Mouse (Mus musculus): ENCODE data around the gene Ptprcap.
"Not testable (repeated sequence)": the region's sequence is repeated elsewhere in the genome, so short reads cannot be mapped to it uniquely, and the experiment has no call there.

Ptprcap gene

DNA sequence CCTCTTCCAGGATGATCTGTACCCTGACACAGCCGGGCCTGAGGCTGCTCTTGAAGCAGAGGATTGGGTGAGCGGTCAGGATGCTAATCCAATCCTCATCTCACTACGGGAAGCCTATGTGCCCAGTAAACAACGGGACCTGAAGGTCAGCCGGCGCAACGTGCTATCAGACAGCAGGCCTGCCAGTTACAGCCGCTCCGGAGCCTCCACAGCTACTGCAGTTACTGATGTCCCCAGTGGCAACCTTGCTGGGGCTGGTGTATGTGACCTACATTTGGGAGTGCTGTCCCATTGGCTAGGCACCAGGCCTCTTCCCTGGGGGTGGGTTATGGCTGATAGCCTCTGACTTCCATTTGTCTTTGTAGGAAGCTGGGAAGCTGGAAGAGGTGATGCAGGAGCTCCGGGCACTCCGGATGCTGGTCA is at the start of gene Ptprcap:
TSS of gene Ptprcap (plus strand) at position 373 of the 423 bp plus-strand sequence.
- DNase-seq, result peak; percentile 67

DNA sequence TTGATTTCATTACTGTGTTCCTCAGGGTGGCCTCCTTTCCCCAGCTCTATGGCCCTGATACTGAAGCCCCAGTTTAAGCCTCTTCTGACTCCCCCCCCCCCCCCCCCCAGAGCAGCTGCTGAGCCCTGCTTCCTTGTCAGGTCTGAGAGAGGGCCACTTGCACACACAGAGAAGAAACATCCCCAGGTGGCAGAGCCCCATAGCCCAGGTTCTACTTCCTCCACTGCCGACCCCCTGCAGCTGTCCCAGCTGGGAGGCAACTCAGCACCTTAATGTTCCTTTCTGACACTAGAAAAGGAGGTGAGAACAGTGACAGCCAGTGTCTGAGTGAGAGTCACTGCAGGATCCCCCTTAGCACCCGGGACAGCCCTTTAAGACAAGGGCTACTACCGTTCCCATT is 49.6 kb upstream of the Ptprcap start:
- DNase-seq, result no peak

DNA sequence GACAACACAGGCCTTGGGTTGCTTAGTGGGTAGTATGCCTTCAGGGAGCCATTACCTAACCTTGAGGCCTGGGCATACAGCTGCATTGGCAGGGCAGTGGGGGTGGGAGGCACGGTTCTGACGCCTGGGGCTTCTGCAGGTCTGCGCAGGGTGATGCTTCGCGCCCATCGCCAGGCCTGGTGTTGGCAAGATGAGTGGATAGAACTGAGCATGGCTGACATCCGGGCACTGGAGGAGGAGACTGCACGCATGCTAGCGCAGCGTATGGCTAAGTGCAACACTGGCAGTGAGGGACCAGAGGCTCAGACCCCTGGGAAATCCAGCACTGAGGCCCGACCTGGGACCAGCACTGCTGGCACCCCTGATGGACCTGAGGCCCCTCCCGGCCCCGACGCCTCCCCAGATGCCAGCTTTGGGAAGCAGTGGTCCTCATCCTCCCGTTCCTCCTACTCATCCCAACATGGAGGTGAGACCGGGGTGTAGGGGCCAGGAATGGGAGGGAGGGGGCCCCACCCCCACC is 48.7 kb upstream of the Ptprcap start:
- no peak for DNase-seq

DNA sequence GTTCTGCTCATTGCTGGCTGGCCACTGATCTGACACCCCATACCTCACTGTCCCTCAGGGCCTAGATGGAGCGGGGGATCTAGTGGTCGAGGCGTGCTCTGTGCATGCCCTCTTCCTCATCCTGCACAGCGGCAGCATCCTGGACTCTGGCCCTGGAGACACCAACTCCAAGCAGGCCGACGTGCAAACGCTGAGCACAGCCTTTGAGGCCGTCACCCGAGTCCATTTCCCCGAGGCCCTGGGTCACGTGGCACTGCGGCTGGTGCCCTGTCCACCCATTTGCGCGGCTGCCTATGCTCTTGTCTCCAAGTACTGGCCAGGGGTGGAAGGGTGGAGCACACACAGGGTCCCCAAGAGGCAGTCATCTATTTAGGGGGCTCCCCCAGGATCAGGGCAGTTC is 46.8 kb upstream of the Ptprcap start:
- no peak for DNase-seq

DNA sequence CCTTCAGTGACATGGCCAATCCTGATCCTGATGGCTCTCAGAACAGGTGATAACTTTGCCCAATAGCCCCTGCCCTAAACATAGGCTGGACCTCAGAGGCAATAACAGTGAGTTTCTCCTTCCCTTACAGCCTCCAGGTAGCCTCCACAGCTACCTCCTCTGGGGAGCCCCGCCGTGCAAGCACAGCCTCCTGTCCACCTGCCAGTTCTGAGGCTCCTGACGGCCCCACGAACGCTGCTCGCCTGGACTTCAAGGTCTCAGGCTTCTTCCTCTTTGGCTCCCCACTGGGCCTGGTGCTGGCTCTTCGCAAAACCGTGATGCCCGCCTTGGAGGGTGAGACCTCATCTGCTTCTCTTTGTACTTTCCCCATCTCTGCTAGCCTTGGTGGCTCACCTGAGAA is 44.9 kb upstream of the Ptprcap start:
- DNase-seq, result no peak

DNA sequence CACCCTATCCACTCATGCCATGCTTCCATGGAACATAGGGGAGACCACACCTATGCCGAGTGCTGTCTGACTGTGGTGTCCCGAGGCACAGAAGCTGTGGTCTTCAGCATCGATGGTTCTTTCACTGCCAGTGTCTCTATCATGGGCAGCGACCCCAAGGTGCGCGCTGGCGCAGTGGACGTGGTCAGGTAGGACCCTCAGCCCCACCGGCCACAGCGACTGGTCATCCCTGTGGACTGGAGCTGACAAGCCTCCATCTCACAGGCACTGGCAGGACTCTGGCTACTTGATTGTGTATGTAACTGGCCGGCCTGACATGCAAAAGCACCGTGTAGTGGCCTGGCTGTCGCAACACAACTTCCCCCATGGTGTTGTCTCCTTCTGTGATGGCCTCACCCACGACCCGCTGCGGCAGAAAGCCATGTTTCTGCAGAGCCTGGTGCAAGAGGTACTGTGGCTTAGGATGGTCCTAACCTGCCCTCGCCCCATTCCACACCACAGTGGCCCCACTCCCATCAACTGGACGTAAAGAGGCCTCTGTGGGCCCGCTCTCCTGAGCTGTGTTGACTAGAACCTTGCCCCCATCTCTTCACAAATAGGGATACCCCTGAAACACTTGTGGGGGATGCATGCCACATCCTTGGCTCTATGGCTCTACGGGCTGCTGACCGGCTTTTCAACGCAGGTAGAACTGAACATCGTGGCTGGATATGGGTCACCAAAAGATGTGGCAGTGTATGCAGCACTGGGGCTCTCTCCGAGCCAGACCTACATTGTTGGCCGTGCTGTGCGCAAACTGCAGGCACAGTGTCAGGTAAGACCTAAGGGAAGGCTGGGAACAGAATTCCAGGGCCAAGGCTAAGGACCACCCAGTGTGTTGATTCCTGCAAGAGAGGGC is 41.1 kb upstream of the Ptprcap start:
- no peak for DNase-seq

DNA sequence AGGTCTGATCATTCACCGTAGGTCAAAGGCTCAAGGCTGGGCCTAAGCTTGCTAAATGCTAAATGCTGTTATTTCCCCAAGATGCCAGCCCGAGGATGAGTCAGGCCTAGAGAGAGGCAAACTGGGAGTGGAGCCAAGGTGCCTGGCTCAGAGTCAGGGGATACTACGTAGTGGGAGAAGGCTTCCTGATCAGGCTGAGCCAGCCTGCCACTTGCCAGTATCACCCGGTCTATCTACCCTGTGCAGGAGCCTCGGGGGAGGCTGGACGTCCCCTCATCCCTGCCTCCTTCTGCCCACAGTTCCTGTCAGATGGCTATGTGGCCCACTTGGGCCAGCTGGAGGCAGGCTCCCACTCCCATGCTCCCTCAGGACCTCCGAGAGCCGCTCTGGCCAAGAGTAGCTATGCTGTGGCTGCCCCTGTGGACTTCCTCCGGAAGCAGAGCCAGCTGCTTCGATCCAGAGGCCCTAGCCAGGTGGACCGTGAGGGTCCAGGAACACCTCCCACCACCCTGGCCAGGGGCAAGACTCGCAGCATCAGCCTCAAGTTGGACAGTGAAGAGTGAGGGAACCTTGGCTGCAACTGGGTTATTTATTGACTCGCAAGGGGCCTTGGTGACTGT is 40.1 kb upstream of the Ptprcap start:
- peak; percentile 93 for DNase-seq

DNA sequence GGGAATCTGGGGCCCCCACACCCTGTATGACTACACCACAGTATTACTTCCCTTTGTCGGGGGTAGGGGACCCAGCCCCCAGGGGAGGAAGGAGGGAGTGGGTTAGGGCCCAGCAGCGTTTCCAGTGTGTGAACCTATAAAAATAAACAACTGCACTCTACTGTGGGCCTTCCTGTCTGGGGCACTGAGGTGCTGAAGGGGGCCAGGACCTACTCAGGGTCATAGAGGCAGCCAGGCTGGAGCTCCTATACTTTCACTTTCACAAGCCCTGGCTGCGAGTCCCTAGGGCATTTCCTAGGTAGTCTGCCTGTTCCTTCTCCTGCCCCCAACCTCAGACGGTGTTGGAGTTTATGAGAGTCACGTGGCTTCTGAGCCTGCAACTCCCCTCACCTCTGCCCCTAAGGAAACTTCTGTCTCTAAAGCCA is 39.6 kb upstream of the Ptprcap start:
- DNase-seq, result no peak

DNA sequence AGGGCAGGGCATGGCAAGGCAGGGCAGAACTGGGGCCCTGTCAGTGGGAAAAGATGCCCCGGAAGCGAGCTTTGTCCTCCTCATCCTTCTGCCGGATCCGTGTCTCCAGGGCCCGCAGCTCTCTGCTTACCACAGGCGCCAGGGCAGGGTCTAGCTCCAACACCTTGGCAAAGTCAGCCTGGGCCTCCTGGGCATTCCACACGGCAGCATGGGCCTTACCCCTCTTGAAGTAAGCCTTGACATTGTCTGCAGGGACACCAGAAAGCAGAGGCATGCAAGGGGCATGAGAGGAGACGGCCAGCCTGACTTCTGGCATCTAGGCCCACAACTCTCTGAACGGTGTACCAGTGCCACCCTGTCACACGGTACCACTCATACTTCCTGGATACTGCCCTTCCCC is 38.9 kb upstream of the Ptprcap start:
- DNase-seq, result no peak

DNA sequence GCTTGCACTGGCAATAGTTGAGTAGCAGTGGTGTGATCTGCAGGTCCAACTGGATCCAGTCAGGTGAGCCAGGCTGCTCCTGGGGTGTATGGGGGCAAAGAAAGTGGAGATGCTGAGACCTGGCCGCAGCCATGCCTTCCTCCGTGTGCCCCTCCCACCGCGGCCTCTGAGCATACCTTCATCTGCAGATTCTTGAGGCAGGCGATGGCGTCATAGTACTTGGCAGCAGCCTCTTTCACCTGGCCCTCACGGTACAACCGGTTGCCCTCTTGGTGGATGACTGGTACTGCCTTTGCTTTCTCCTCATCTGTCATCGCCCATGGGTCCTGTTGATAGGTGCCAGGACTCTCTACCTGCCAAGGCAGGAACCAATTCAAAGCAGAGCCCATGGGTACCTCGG is 38.3 kb upstream of the Ptprcap start:
- no peak for DNase-seq

DNA sequence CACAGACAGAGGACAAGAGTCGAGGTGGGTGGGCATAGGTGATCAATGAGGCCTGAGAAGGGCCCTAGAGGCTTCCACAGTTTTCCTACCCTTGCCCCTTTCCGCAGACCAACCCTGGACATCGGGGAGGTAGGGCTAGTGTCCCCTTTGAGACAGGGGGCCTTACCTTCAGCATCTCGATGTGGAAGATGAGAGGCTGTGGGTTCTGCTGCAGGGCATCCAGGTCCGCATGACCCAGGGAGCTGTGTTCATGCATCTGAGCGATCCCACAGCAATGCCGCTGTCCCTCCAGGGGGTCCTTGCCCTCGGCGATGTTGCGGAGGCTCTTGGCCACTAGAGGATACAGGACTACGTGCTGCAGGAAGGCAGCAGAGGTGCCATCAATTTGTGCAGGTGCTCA is 37.6 kb upstream of the Ptprcap start:
- DNase-seq, result no peak

DNA sequence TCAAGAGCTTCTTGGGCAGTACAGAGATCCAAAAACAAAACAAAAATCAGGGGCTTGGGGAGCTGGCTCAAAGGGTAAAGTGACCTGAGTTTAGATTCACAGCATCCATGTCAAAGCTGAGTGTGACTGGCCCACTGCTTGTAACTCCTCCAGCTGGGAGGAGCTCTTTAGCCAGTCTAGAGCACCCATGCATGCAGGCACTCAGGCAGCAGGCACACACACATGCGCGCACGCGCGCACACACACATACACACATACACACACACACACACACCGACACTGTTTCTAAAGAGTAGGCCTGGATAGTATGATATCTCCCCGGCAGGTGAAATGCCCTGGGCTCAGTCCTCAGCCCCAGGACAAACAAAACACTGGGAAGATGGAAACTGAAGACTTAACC is 36.4 kb upstream of the Ptprcap start:
- no peak for DNase-seq

DNA sequence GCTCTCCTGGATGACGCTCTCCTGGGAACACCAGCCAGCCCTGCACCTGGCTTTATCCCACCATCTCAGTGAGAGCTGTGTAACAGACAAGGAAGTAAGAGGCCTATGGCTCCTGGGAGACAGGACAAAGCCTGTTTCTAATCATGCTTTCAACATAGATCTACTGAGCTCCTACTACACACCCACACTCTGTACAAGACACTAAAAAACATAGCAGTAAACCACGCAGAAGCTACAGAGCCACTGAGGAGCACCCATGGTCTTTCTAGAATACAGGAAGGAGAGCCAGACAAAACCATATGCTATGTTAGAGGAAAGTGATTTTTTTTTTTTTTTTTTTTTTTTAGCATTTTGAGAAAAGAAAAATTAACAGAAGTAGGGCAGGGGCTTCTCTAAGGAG is 35.1 kb upstream of the Ptprcap start:
- no peak for DNase-seq

DNA sequence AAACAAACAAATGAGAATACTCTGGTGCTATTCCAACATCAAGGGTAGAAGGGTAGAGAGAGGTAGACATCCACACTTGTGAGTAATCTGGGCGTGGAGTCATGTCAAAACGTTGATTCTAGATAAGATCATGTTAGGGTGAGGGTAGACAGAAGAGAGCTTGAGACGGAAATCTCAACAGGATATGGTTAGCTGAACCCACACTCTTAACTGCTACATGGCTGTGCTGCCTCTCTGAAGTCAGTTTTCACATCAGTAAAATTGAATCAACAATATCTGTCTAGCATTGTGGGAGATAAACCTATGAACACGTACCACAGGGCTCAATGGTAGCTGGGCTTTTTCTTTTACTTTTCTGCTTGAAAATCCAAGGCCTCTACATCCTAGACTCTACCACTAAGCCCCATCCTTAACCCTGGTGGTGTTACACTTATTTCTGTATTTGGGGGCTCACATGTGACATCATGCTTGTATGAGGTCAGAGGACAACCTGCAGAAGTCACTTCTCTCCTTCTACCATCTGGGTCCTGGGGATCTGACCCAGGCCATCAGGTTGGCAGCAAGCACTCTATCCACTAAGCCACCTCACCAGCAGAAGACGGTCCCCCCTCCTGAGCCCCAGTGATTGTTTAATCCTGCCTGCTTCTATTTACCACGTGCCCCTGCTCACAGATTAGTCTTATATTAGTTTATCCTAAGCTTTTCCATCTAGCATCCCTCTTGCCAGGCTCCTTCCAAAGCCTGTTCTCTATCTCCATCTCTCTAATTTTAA is 33.5 kb upstream of the Ptprcap start:
- DNase-seq, result no peak

DNA sequence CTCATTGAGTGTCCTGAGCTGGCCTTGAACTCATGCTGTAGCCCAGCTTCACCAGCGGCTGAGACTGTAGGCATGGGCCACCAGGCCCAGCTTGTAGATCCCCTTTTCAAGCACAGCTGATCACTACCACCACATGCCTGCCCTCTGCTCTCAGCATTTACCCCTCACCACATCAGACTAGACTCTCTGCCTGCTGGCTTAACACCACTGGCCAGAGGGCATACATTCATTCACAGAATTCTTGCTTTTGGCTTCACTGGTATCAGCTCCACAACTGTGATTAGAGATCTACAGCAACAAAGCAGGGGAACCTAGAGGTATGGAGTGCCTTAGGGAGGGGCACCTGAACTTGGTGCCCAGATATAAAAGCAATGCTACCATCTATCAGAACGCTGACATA is 32.9 kb upstream of the Ptprcap start:
- DNase-seq, result no peak

DNA sequence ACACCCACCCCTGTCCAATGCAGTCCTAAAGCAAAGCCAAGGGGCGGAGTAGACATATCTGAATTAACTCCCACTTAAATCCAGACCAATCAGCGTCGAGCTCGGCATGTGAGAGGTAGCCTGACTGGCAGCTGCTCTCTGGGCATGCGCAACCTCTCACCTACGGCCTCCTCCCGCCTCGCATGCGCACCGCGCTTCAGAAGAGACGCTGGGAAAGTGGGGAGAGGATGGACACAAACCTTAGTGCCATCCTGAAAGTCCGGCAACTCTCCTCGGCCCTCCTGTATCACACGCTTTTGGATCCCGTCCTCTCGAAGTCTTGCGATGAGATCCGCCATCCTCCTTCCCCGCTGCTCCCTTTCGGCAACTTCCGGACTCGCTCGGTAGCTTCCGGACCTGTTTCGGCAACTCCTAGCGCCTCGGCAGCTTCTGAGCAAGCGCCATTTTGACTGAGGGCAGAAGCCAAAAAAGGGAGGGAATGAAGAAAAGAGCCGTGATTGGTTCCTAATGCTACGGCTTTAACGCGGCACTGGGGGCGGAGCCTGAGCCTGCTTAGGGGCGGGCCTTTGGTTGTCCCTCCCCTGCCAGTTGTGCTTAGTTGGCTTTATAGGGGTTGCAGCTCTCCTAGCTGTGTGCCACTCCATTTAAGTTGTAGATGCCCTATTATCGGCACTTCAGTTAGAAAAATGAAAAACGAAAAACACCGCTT is 32.2 kb upstream of the Ptprcap start:
- DNase-seq, result peak; percentile 98

DNA sequence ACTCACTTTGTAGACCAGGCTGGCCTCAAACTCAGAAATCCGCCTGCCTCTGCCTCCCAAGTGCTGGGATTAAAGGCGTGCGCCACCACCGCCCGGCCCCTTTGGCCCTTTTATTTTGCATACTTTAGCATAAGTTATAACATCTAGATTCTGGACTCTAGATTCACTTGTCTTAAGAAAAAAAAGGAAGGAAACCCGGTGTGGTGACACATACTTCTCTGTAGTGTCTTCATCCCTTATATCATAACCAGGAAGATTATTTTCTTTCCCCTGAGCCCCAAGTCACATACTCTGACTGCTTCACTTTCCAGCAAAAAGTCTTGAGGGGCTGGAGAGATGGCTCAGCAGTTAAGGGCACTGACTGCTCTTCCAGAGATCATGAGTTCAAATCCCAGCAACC is 31.5 kb upstream of the Ptprcap start:
- DNase-seq, result not testable (repeated sequence)

DNA sequence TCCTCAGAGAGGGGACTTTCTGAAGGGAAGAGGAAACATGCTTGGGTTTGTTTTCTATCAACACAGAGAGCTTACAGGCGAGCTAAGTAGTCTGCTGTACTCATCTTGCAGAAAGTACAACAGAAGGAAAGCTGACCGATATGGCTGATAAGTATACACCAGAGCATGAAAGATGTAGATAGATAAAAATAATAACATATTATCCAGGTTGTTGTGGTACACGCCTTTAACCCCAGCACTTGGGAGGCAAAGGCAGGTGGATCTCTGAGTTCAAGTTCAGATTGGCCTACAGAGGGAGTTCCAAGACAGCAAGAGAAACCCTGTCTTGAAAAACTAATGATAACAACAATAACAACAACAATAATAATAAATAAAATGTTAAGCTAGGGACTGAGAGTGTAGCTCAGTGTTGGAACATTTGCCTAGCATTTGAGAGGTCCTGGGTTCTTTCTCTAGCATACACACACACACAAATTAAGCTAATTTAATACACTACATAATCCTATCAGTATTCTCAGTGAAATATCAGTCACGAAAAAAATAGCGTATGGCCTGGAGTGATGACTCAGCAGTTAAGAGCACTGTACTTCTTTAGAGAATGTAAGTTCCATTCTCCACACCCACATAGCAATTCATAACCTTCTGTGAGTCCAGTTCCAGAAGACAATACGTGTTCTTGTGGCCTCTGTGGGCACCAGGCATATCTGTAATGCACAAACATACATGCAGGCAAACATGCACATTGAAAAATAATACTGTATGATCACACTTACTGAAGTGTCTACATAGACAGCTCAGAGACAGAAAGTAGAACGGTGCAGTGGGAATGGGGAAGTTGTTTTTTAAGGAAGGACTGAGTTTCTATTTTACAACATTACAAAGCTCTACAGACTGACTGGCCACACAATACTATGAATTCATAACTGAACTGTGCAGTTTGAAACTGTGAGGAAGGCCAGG is 30.7 kb upstream of the Ptprcap start:
- no peak for DNase-seq

DNA sequence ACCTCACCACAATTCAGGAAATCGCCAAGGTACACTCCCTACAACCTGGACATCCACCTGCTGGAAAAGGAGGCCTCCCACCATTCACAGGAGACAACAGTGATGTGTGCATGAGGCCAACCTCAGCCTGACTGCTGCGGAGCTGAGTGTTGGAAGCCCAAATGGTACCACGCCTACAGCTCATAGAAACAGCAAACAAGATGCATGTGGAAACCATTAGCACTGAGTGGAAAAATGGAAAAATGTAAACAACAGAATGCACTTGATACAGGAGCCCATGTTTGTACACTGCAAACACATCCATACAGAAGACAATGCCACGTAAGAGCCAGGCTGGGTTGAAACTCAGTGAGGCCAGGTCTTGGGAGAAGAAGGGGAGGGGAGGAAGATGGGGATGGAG is 29.0 kb upstream of the Ptprcap start:
- DNase-seq, result no peak

DNA sequence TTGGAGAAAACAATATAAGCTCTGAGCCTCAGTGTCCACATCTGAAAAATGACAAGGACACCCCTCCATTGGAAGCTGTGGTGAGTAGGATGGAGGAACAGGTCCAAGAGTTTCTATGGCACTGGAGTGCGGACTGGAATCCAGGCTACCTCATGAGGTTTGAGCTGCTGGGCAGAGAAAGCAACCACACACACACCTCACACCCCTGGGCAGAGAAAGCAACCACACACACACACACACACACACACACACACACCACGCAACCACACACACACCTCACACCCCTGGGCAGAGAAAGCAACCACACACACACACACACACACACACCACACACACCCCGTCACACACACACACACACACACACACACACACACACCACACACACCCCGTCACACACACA is 28.1 kb upstream of the Ptprcap start:
- DNase-seq, result not testable (repeated sequence)

Measured in cerebellum, adult 11 months (tissue).